18 mouse cellular contexts compared by ENCODE assay signal in the genomic region with DNA sequence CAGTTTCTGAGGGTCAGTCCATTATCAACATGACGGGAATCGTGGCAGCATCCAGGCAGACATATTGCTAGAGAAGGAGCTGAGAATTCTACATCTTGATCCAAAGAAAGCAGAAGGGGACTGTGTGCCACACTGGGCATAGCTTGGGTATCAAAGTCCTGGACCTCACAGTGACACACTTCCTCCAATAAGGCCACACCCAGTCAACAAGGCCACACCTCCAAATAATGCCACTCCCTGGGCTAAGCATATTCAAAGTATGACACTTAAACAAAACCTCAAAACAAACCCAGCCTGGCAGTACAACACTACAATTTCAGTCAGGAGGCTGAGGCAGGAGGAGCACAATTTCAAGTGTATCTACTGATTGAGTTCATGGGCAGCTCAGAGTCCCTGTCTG.
"Had no signal": no experiment of that assay in that cellular context is flagged by ENCODE, and none has a peak within 500 bp of the region (broad histone marks: within the 10 kb centered on the region; RNA-seq: fewer than 3 reads in every experiment).

No protein-coding gene starts in this region.

- H3K9ac ChIP-seq: liver, embryonic 13.5 days; liver, embryonic 15.5 days; liver, postnatal 0 days; lung, embryonic 15.5 days; midbrain, embryonic 13.5 days; midbrain, embryonic 15.5 days; neural tube, embryonic 12.5 days had no signal

- H3K27me3 ChIP-seq: liver, embryonic 13.5 days; lung, embryonic 15.5 days; megakaryocyte, embryonic 14.5 days; midbrain, embryonic 13.5 days; midbrain, embryonic 15.5 days; neural tube, embryonic 12.5 days had no signal

- H3K9me3 ChIP-seq: liver, embryonic 15.5 days; lung, embryonic 15.5 days; midbrain, embryonic 13.5 days; midbrain, embryonic 15.5 days had no signal

- ATAC-seq: liver, postnatal 0 days; lung, postnatal 0 days; midbrain, embryonic 13.5 days; midbrain, embryonic 15.5 days had no signal

- H3K27ac ChIP-seq: liver, embryonic 13.5 days; liver, embryonic 15.5 days; lung, embryonic 15.5 days; macrophage; midbrain, embryonic 13.5 days; midbrain, embryonic 15.5 days; neural tube, embryonic 12.5 days had no signal

- H3K4me1 ChIP-seq: midbrain, embryonic 13.5 days; midbrain, embryonic 15.5 days; neural tube, embryonic 12.5 days had no signal

- H3K4me2 ChIP-seq: liver, embryonic 13.5 days; liver, embryonic 15.5 days; lung, embryonic 15.5 days; midbrain, embryonic 11.5 days; midbrain, embryonic 13.5 days; midbrain, embryonic 15.5 days; neural tube, embryonic 12.5 days had no signal

- DNase-seq: liver, embryonic 13.5 days; liver, postnatal 0 days; lung, adult 2 months; lung, postnatal 14 days; lung, postnatal 36 days; right cerebral cortex, postnatal 14 days; spleen, adult 18-20 months; thymus, adult 2 months; thymus, postnatal 25 days had no signal

- H3K36me3 ChIP-seq: liver, embryonic 13.5 days; liver, embryonic 15.5 days; lung, embryonic 15.5 days; midbrain, embryonic 13.5 days; midbrain, embryonic 15.5 days; neural tube, embryonic 12.5 days had no signal

- H3K4me3 ChIP-seq: liver, embryonic 13.5 days; liver, embryonic 15.5 days; lung, embryonic 15.5 days; megakaryocyte, embryonic 14.5 days; midbrain, embryonic 13.5 days; midbrain, embryonic 15.5 days; neural tube, embryonic 12.5 days had no signal
